Mouse (Mus musculus) neural tube, embryonic 11.5 days (tissue): ENCODE data around the gene Mical2. TPM values are rescaled to one million over a fixed set of nuclear protein-coding genes. Genes with fewer than 3 reads are reported as not detected.

Source experiments
- ATAC-seq: fragments of 200-750 bp; cut with Nextera tagmentation; 2 replicates; pipeline ENCODE4 v1.8.0; 2017; ENCODE audit warnings: moderate number of reproducible peaks, mild to moderate bottlenecking, moderate TSS enrichment, moderate library complexity; ENCODE audit not compliant: insufficient read depth, low FRiP score, low TSS enrichment
- DNase-seq: peaks from one replicate; pipeline ENCODE4 v3.0.0-alpha.2; 2015; ENCODE audit warnings: low spot score
- H3K27ac ChIP-seq: fragments of 300-500 bp; sonication (generic); 2 replicates; pipeline ENCODE4 v1.5.1; 2014; ENCODE audit warnings: low read depth, mild to moderate bottlenecking, low read length
- H3K27me3 ChIP-seq: fragments of 300-500 bp; sonication (generic); 2 replicates; pipeline ENCODE4 v1.6.1; 2014; ENCODE audit warnings: mild to moderate bottlenecking, low read length, mixed read lengths; ENCODE audit not compliant: control insufficient read depth, insufficient read depth
- H3K36me3 ChIP-seq: fragments of 300-500 bp; sonication (generic); 2 replicates; pipeline ENCODE4 v1.6.1; 2014; ENCODE audit warnings: mild to moderate bottlenecking, low read length, moderate library complexity, mixed read lengths; ENCODE audit not compliant: control insufficient read depth, insufficient read depth
- H3K4me1 ChIP-seq: fragments of 300-500 bp; sonication (generic); 2 replicates; pipeline ENCODE4 v1.6.1; 2014; ENCODE audit warnings: low read length, mixed read lengths; ENCODE audit not compliant: control insufficient read depth, insufficient read depth
- H3K4me2 ChIP-seq: fragments of 300-500 bp; sonication (generic); 2 replicates; pipeline ENCODE4 v1.6.1; 2014; ENCODE audit warnings: low read depth, mild to moderate bottlenecking, moderate library complexity
- H3K4me3 ChIP-seq: fragments of 300-500 bp; sonication (generic); 2 replicates; pipeline ENCODE4 v1.5.1; 2014; ENCODE audit warnings: low read depth, low read length
- H3K9ac ChIP-seq: fragments of 300-500 bp; sonication (generic); 2 replicates; pipeline ENCODE4 v1.6.1; 2014; ENCODE audit warnings: mild to moderate bottlenecking, low read length
- H3K9me3 ChIP-seq: fragments of 300-500 bp; sonication (generic); 2 replicates; pipeline ENCODE4 v1.6.1; 2016; ENCODE audit warnings: low read length; ENCODE audit not compliant: control insufficient read depth
- WGBS: fragments of 180-500 bp; shearing (Covaris S2); extraction: QIAGEN DNeasy Blood & Tissue Kit; methylation state at CpG from one replicate; pipeline ENCODE4 v1.1.7; 2014; 5-methylcytosine and 5-hydroxymethylcytosine counted together
- polyA plus RNA-seq: library from polyadenylated mRNA; unstranded; fragments of >200 nt; fragmentation: Nextera tagmentation; extraction: Ambion mirVana; gene quantifications from 2 replicates; pipeline ENCODE4 v1.2.1, GENCODE M21; 2014

Mical2 gene
- polyA plus RNA-seq, 1 experiment from 2014 or later = 1.6 TPM

- Histone ChIP-seq H3K27me3 (no peaks in the 10 kb centered on the region), H3K27ac (no peak overlapping the region), H3K36me3 (no peaks in the 10 kb centered on the region), H3K9me3 (no peaks in the 10 kb centered on the region), H3K9ac (no peak overlapping the region), H3K4me3 (no peak overlapping the region), H3K4me1 (peaks cover 19% of the 10 kb centered on the region), H3K4me2 (no peak overlapping the region)
- ATAC-seq (no peak), DNase-seq (no peak)
- 68% methylated on average over 5 of the region's 5 CpGs for WGBS
Observed at GRCm38 (mm10) chr7:112386521-112386920, 160.9 kb downstream of the Mical2 start.

GRCm38 (mm10) chr7:112387876-112388275, 162.2 kb downstream of the Mical2 start:
- H3K4me2 ChIP-seq = no peak overlapping the region
- no peaks in the 10 kb centered on the region for H3K9me3 ChIP-seq
- no peaks in the 10 kb centered on the region for H3K27me3 ChIP-seq
- no peak overlapping the region for H3K9ac ChIP-seq
- peaks cover 20% of the 10 kb centered on the region for H3K4me1 ChIP-seq
- no peaks in the 10 kb centered on the region for H3K36me3 ChIP-seq
- H3K27ac ChIP-seq = no peak overlapping the region
- ATAC-seq (no peak), DNase-seq (no peak)
- WGBS = 77% methylated on average over 5 of the region's 5 CpGs
- no peak overlapping the region for H3K4me3 ChIP-seq

GRCm38 (mm10) chr7:112388363-112388875, 162.8 kb downstream of the Mical2 start:
- WGBS = 91% methylated on average over 5 of the region's 5 CpGs
- DNase-seq (no peak), ATAC-seq (no peak)
- Histone ChIP-seq H3K4me2 (no peak overlapping the region), H3K9me3 (no peaks in the 10 kb centered on the region), H3K36me3 (no peaks in the 10 kb centered on the region), H3K4me1 (peaks cover 20% of the 10 kb centered on the region), H3K4me3 (no peak overlapping the region), H3K9ac (no peak overlapping the region), H3K27me3 (no peaks in the 10 kb centered on the region), H3K27ac (no peak overlapping the region)

GRCm38 (mm10) chr7:112389611-112390251, 164.1 kb downstream of the Mical2 start:
- H3K27ac ChIP-seq = no peak overlapping the region

GRCm38 (mm10) chr7:112390252-112390936, 164.7 kb downstream of the Mical2 start:
- Histone ChIP-seq H3K27ac (0 out of 2 replicates have a peak overlapping the region, but pooled peaks have one; percentile 27), H3K9ac (no peak overlapping the region; the same call in 1 of the 2 replicates), H3K4me3 (no peak overlapping the region), H3K36me3 (no peaks in the 10 kb centered on the region), H3K27me3 (no peaks in the 10 kb centered on the region), H3K4me1 (peaks cover 20% of the 10 kb centered on the region), H3K4me2 (no peak overlapping the region), H3K9me3 (no peaks in the 10 kb centered on the region)
- ATAC-seq = no peak
- peak; percentile 46 for DNase-seq
- WGBS = 39% methylated on average over 11 of the region's 11 CpGs

More at GRCm38 (mm10) chr7:112389611-112390251, 164.1 kb downstream of the Mical2 start:
- Histone ChIP-seq H3K9ac (no peak overlapping the region), H3K9me3 (no peaks in the 10 kb centered on the region), H3K4me2 (no peak overlapping the region), H3K4me1 (peaks cover 20% of the 10 kb centered on the region), H3K4me3 (no peak overlapping the region), H3K27me3 (no peaks in the 10 kb centered on the region), H3K36me3 (no peaks in the 10 kb centered on the region)
- DNase-seq = no peak
- 51% methylated on average over 6 of the region's 6 CpGs for WGBS
- ATAC-seq = no peak

- Histone ChIP-seq H3K4me1 (peaks cover 20% of the 10 kb centered on the region), H3K9me3 (no peaks in the 10 kb centered on the region), H3K4me2 (no peak overlapping the region), H3K27me3 (no peaks in the 10 kb centered on the region), H3K36me3 (no peaks in the 10 kb centered on the region), H3K27ac (0 out of 2 replicates have a peak overlapping the region, but pooled peaks have one; percentile 27), H3K4me3 (no peak overlapping the region), H3K9ac (peak overlapping the region; percentile 10; the same call in 1 of the 2 replicates)
- WGBS = 31% methylated on average over 6 of the region's 6 CpGs
- ATAC-seq = no peak
- DNase-seq = peak; percentile 28
Observed at GRCm38 (mm10) chr7:112390937-112391605, 165.4 kb downstream of the Mical2 start.

- Histone ChIP-seq H3K9ac (no peak overlapping the region), H3K4me2 (no peak overlapping the region), H3K4me3 (no peak overlapping the region), H3K27ac (no peak overlapping the region), H3K9me3 (no peaks in the 10 kb centered on the region), H3K4me1 (no peaks in the 10 kb centered on the region), H3K27me3 (no peaks in the 10 kb centered on the region), H3K36me3 (no peaks in the 10 kb centered on the region)
- ATAC-seq (no peak), DNase-seq (no peak)
- 87% methylated on average over 3 of the region's 3 CpGs for WGBS
Observed at GRCm38 (mm10) chr7:112397786-112398185, 172.1 kb downstream of the Mical2 start.

GRCm38 (mm10) chr7:112399425-112400170, 173.9 kb downstream of the Mical2 start:
- ATAC-seq (peak; percentile 87; the same call in 1 of the 2 replicates), DNase-seq (peak; percentile 40)
- no peak overlapping the region for H3K9ac ChIP-seq
- no peaks in the 10 kb centered on the region for H3K36me3 ChIP-seq
- H3K4me1 ChIP-seq = no peaks in the 10 kb centered on the region
- H3K9me3 ChIP-seq = no peaks in the 10 kb centered on the region
- H3K4me2 ChIP-seq = no peak overlapping the region
- H3K27me3 ChIP-seq = no peaks in the 10 kb centered on the region
- WGBS = 42% methylated on average over 7 of the region's 7 CpGs
- 0 out of 2 replicates have a peak overlapping the region, but pooled peaks have one; percentile 7 for H3K27ac ChIP-seq
- no peak overlapping the region for H3K4me3 ChIP-seq
